Mouse (Mus musculus): Measurements from ENCODE around the gene Cped1.

GRCm38 (mm10) chr6:22064341-22064740 lies 78.6 kb downstream of the Cped1 start:
- TF ChIP-seq CTCF (IDR thresholded peaks at IDR 0.05; ENCODE audit: low read depth) (no peak), EP300 (optimal IDR thresholded peaks at IDR 0.05) (no peak)
